In genomic region chr9:108340258-108341138, GRCm38 (mm10) we compare ENCODE assay signal across 8 mouse cellular contexts. TPM values are rescaled to one million over a fixed set of nuclear protein-coding genes. Genes with fewer than 3 reads are reported as not detected.
DNase-seq lines count a peak whose midpoint lies in the region; ATAC-seq and TF ChIP-seq lines count a peak whose summit lies in the region.

No protein-coding gene starts in this region.

- H3K36me3 ChIP-seq in kidney, postnatal 0 days (ENCODE audit: insufficient read depth, low read length) = peaks cover 5% of the 10 kb centered on the region; the same call in 1 of the 2 replicates
- no peaks in the 10 kb centered on the region for H3K36me3 ChIP-seq in macrophage (ENCODE audit: inconsistent target)

- 42% methylated on average over 10 of the region's 10 CpGs for WGBS in kidney, postnatal 0 days
- WGBS in macrophage (ENCODE audit: missing documents) = under 1% methylated on average over 10 of the region's 10 CpGs

- peaks cover 29% of the 10 kb centered on the region for H3K79me2 ChIP-seq in macrophage (ENCODE audit: inconsistent target)

- ATAC-seq in kidney, postnatal 0 days (replicated peaks; ENCODE audit: low FRiP score, low read depth) = no peak

- peak overlapping the region; percentile 79 for H3K4me2 ChIP-seq in kidney, postnatal 0 days (ENCODE audit: low read length)

- H3K27me3 ChIP-seq in kidney, postnatal 0 days (ENCODE audit: insufficient read depth, low read length) = no peaks in the 10 kb centered on the region

- H3K9ac ChIP-seq in kidney, postnatal 0 days (ENCODE audit: low read depth, low read length) = peak overlapping the region; percentile 83

- no peaks in the 10 kb centered on the region for H3K9me3 ChIP-seq in kidney, postnatal 0 days (replicated peaks; ENCODE audit: low read length)

- H3K27ac ChIP-seq in kidney, postnatal 0 days = peak overlapping the region; percentile 98
- peak overlapping the region; percentile 98 for H3K27ac ChIP-seq in macrophage

- DNase-seq in A20 (ENCODE audit: low read depth, low spot score) = peak; percentile 87
- DNase-seq in adrenal gland, postnatal 36 days = peak; percentile 42 to 52
- peak; percentile 38 for DNase-seq in heart, adult 8-10 months (ENCODE audit: low spot score)
- DNase-seq in kidney, postnatal 0 days (ENCODE audit: low spot score) = no peak
- DNase-seq in spleen, postnatal 10 days (ENCODE audit: low spot score in 2 of 2) = peak; percentile 65 to 68
- no peak for DNase-seq in urinary bladder, postnatal 4 days (ENCODE audit: low spot score in 2 of 2)
- DNase-seq in cerebellum, adult 9-10 months = no peak

- TF ChIP-seq CTCF in kidney, postnatal 0 days (IDR thresholded peaks at IDR 0.05; ENCODE audit: low read depth) = no peak

- H3K4me3 ChIP-seq in kidney, postnatal 0 days (replicated peaks; ENCODE audit: low read depth, low read length) = peak overlapping the region; percentile 62
- peak overlapping the region; percentile 90 for H3K4me3 ChIP-seq in macrophage (ENCODE audit: inconsistent target)

- peaks cover 21% of the 10 kb centered on the region for H3K4me1 ChIP-seq in kidney, postnatal 0 days (replicated peaks; ENCODE audit: insufficient read depth, low read length)

RNA-seq across cellular contexts. Expression of gene Gpx1, which starts 1.8 kb away (rescaled TPM):
- total RNA-seq in adrenal gland, postnatal 36 days (2021) = 100 to 1,000 TPM; 538 to 748 TPM
- total RNA-seq in heart, adult 8-10 months (2022) = 100 to 1,000 TPM in 1 of 4 experiments, 10 to 100 TPM in 3; 67.6 to 101 (median 81.7) TPM
- polyA plus RNA-seq in kidney, postnatal 0 days (2015; fragmentation: Nextera tagmentation; extraction: Ambion mirVana) = 1,215 and 1,273 TPM in 2 replicates
- 100 to 1,000 TPM in 7 of 26 experiments, 10 to 100 TPM in 19; 27.3 to 289 (median 62.9) TPM for total RNA-seq in macrophage (2018; cell fraction: chromatin; rRNA removed)
- total RNA-seq in macrophage (2018; cell fraction: cytosol; rRNA removed) = 1,000 to 10,000 TPM in 17 of 26 experiments, 100 to 1,000 TPM in 9; 803 to 2,239 (median 1,314) TPM
- 100 to 1,000 TPM; 143 to 499 (median 274) TPM for total RNA-seq in macrophage (2018; cell fraction: nucleus; rRNA removed)
- 944 to 2,094 TPM (median 1,300 TPM) in 3 replicates for polyA plus RNA-seq in macrophage (2018)

RNA-seq across cellular contexts. Expression of gene Usp4, which starts 7.2 kb away (rescaled TPM):
- total RNA-seq in adrenal gland, postnatal 36 days (2021) = 100 to 1,000 TPM; 110 to 120 TPM
- 10 to 100 TPM; 77.0 to 83.3 (median 79.8) TPM for total RNA-seq in heart, adult 8-10 months (2022)
- polyA plus RNA-seq in kidney, postnatal 0 days (2015; fragmentation: Nextera tagmentation; extraction: Ambion mirVana) = 64.0 and 79.9 TPM in 2 replicates
- total RNA-seq in macrophage (2018; cell fraction: chromatin; rRNA removed) = 100 to 1,000 TPM; 136 to 374 (median 252) TPM
- total RNA-seq in macrophage (2018; cell fraction: cytosol; rRNA removed) = 10 to 100 TPM; 53.2 to 84.9 (median 72.0) TPM
- 100 to 1,000 TPM in 24 of 26 experiments, 10 to 100 TPM in 2; 89.6 to 199 (median 148) TPM for total RNA-seq in macrophage (2018; cell fraction: nucleus; rRNA removed)
- 60.3 to 67.5 TPM (median 67.2 TPM) in 3 replicates for polyA plus RNA-seq in macrophage (2018)

RNA-seq across cellular contexts. Expression of gene Tcta, which starts 34.5 kb away (rescaled TPM):
- 10 to 100 TPM; 38.8 to 48.3 TPM for total RNA-seq in adrenal gland, postnatal 36 days (2021)
- total RNA-seq in heart, adult 8-10 months (2022) = 10 to 100 TPM; 66.6 to 85.9 (median 81.5) TPM
- 47.5 and 49.0 TPM in 2 replicates for polyA plus RNA-seq in kidney, postnatal 0 days (2015; fragmentation: Nextera tagmentation; extraction: Ambion mirVana)
- 10 to 100 TPM in 7 of 26 experiments, 1 to 10 TPM in 19; 1.3 to 15.5 (median 5.4) TPM for total RNA-seq in macrophage (2018; cell fraction: chromatin; rRNA removed)
- total RNA-seq in macrophage (2018; cell fraction: cytosol; rRNA removed) = 10 to 100 TPM in 19 of 26 experiments, 1 to 10 TPM in 7; 5.3 to 25.4 (median 17.1) TPM
- total RNA-seq in macrophage (2018; cell fraction: nucleus; rRNA removed) = 10 to 100 TPM in 13 of 26 experiments, 1 to 10 TPM in 13; 2.6 to 30.5 (median 10.4) TPM
- 7.0 to 22.0 TPM (median 13.1 TPM) in 3 replicates for polyA plus RNA-seq in macrophage (2018)

RNA-seq across cellular contexts. Expression of gene Rhoa, which starts 34.6 kb away (rescaled TPM):
- 100 to 1,000 TPM; 363 to 383 TPM for total RNA-seq in adrenal gland, postnatal 36 days (2021)
- 100 to 1,000 TPM; 196 to 229 (median 224) TPM for total RNA-seq in heart, adult 8-10 months (2022)
- 448 and 489 TPM in 2 replicates for polyA plus RNA-seq in kidney, postnatal 0 days (2015; fragmentation: Nextera tagmentation; extraction: Ambion mirVana)
- total RNA-seq in macrophage (2018; cell fraction: chromatin; rRNA removed) = 100 to 1,000 TPM in 13 of 26 experiments, 10 to 100 TPM in 13; 77.4 to 166 (median 100) TPM
- 100 to 1,000 TPM; 351 to 428 (median 397) TPM for total RNA-seq in macrophage (2018; cell fraction: cytosol; rRNA removed)
- 100 to 1,000 TPM; 142 to 338 (median 218) TPM for total RNA-seq in macrophage (2018; cell fraction: nucleus; rRNA removed)
- 409 to 646 TPM (median 437 TPM) in 3 replicates for polyA plus RNA-seq in macrophage (2018)

RNA-seq across cellular contexts. Expression of gene Amt, which starts 43.8 kb away (rescaled TPM):
- 1 to 10 TPM; 2.7 to 4.4 TPM for total RNA-seq in adrenal gland, postnatal 36 days (2021)
- 1 to 10 TPM; 3.8 to 6.5 (median 4.9) TPM for total RNA-seq in heart, adult 8-10 months (2022)
- 50.5 and 51.2 TPM in 2 replicates for polyA plus RNA-seq in kidney, postnatal 0 days (2015; fragmentation: Nextera tagmentation; extraction: Ambion mirVana)
- 10 to 100 TPM in 4 of 26 experiments, 1 to 10 TPM in 20, under 1 TPM in 1, not detected in 1; 0.46 to 14.4 (median 5.6) TPM for total RNA-seq in macrophage (2018; cell fraction: chromatin; rRNA removed)
- under 1 TPM in 13 of 26 experiments, not detected in 13; 0.07 to 0.77 (median 0.19) TPM for total RNA-seq in macrophage (2018; cell fraction: cytosol; rRNA removed)
- 1 to 10 TPM in 19 of 26 experiments, under 1 TPM in 5, not detected in 2; 0.18 to 6.7 (median 2.4) TPM for total RNA-seq in macrophage (2018; cell fraction: nucleus; rRNA removed)
- polyA plus RNA-seq in macrophage (2018) = 0.67 to 1.3 TPM (median 0.96 TPM) in 3 replicates

Comparison
In these comparisons a context has a peak if more than half of its experiments do, and no peak if none do; other contexts are left out.
1. DNase-seq: peak in A20 (single experiment), adrenal gland, postnatal 36 days (2 of 2), heart, adult 8-10 months (single experiment) and spleen, postnatal 10 days (2 of 2); none in kidney, postnatal 0 days (single experiment), urinary bladder, postnatal 4 days (0 of 2) and cerebellum, adult 9-10 months (single experiment).
2. RNA of gene Gpx1, which starts 1.8 kb away (total RNA-seq): 538 to 748 TPM in adrenal gland, postnatal 36 days; 67.6 to 101 TPM in heart, adult 8-10 months; every median in the first group is over 4 times any median in the second.